Mouse (Mus musculus): ENCODE results near the gene Stk16.
A peak's percentile ranks its signal among the peaks of the same experiment; 100 is the strongest.

DNA sequence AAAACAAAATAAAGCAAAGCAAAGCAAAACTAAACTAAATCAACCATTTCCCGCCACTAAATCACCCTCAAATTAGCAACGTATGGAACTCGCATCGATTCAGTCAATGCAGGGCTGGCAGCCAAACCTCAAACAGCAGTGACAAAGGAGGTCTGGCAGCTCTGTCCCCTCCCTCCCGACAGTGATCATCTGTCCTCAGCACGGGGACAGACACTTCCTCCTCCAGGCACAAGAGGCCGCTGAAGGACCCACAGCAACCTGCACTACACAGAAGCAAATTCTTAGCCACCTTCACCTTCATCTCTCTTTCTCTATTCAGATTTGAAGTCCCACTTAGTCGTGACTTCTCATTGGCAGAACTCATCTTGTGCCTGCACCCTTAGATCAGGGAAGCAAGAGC is 24.0 kb downstream of the Stk16 start:
- TF ChIP-seq CHD1 (IDR thresholded peaks at IDR 0.05; ENCODE audit: low read depth, low read length) (no peak), POLR2A (IDR thresholded peaks at IDR 0.05; ENCODE audit: low read depth, low read length) (0 out of 2 replicates have a peak, but pooled peaks have one; percentile 25), CHD2 (IDR thresholded peaks at IDR 0.05; ENCODE audit: low read length) (no peak)
